In genomic region chr7:142373641-142374412, GRCm38 (mm10) we compare ENCODE assay signal across 9 mouse cellular contexts. TPM values are rescaled to one million over a fixed set of nuclear protein-coding genes. Genes with fewer than 3 reads are reported as not detected.
DNase-seq lines count a peak whose midpoint lies in the region; ATAC-seq lines count a peak whose summit lies in the region.
"Had no signal": no experiment of that assay in that cellular context is flagged by ENCODE, and none has a peak within 500 bp of the region (broad histone marks: within the 10 kb centered on the region; RNA-seq: fewer than 3 reads in every experiment).

Ifitm10 (minus strand) TSS chr7:142373753.

- peak within 1 kb of the TSS; percentile 56; the same call in 1 of the 2 replicates for H3K4me2 ChIP-seq in forebrain, embryonic 12.5 days
- H3K4me2 ChIP-seq in forebrain, embryonic 14.5 days (ENCODE audit: low read length), result no peak within 1 kb of the TSS
- H3K4me2 ChIP-seq in midbrain, embryonic 11.5 days, result no peak within 1 kb of the TSS
- peak within 1 kb of the TSS; percentile 73 for H3K4me2 ChIP-seq in midbrain, embryonic 16.5 days (ENCODE audit: low read length)

- H3K4me1 ChIP-seq in forebrain, embryonic 12.5 days, result peaks cover 13% of the 10 kb centered on the region
- H3K4me1 ChIP-seq in forebrain, embryonic 14.5 days (ENCODE audit: control insufficient read depth, insufficient read depth, low read length), result no peaks in the 10 kb centered on the region
- H3K4me1 ChIP-seq in midbrain, embryonic 10.5 days, result peaks cover 15% of the 10 kb centered on the region
- peaks cover 8% of the 10 kb centered on the region; the same call in 1 of the 2 replicates for H3K4me1 ChIP-seq in midbrain, embryonic 11.5 days (ENCODE audit: control insufficient read depth, insufficient read depth, low read length)
- peaks cover 3% of the 10 kb centered on the region; the same call in 1 of the 2 replicates for H3K4me1 ChIP-seq in midbrain, embryonic 16.5 days (ENCODE audit: control insufficient read depth, insufficient read depth, low read length)

- WGBS in forebrain, embryonic 12.5 days, result 69% methylated on average over 8 of the region's 8 CpGs
- 65% methylated on average over 8 of the region's 8 CpGs for WGBS in forebrain, embryonic 14.5 days
- 72% methylated on average over 8 of the region's 8 CpGs for WGBS in midbrain, embryonic 10.5 days
- 74% methylated on average over 8 of the region's 8 CpGs for WGBS in midbrain, embryonic 11.5 days
- 74% methylated on average over 8 of the region's 8 CpGs for WGBS in midbrain, embryonic 16.5 days

- H3K9ac ChIP-seq in forebrain, embryonic 12.5 days, result no peak within 1 kb of the TSS
- no peak within 1 kb of the TSS for H3K9ac ChIP-seq in forebrain, embryonic 14.5 days (ENCODE audit: low read length)
- no peak within 1 kb of the TSS for H3K9ac ChIP-seq in midbrain, embryonic 11.5 days (ENCODE audit: low read length)
- H3K9ac ChIP-seq in midbrain, embryonic 16.5 days (ENCODE audit: low read depth, low read length), result no peak within 1 kb of the TSS

- peaks cover 55% of the 10 kb centered on the region for H3K27me3 ChIP-seq in forebrain, embryonic 12.5 days
- H3K27me3 ChIP-seq in forebrain, embryonic 14.5 days (replicated peaks; ENCODE audit: control insufficient read depth, insufficient read depth, low read length), result peaks cover 28% of the 10 kb centered on the region
- H3K27me3 ChIP-seq in midbrain, embryonic 10.5 days (ENCODE audit: low read depth, poor library complexity, severe bottlenecking), result peaks cover 55% of the 10 kb centered on the region
- peaks cover 23% of the 10 kb centered on the region for H3K27me3 ChIP-seq in midbrain, embryonic 11.5 days (ENCODE audit: control insufficient read depth, insufficient read depth, low read length)
- H3K27me3 ChIP-seq in midbrain, embryonic 16.5 days (ENCODE audit: control insufficient read depth, insufficient read depth, low read depth, low read length), result peaks cover 28% of the 10 kb centered on the region

- no peak for ATAC-seq in forebrain, embryonic 12.5 days (ENCODE audit: low FRiP score)
- ATAC-seq in forebrain, embryonic 14.5 days, result no peak
- ATAC-seq in midbrain, embryonic 11.5 days (ENCODE audit: low FRiP score), result no peak
- no peak for ATAC-seq in midbrain, embryonic 16.5 days

- H3K4me3 ChIP-seq in forebrain, embryonic 12.5 days (replicated peaks), result no peak within 1 kb of the TSS
- no peak within 1 kb of the TSS for H3K4me3 ChIP-seq in forebrain, embryonic 14.5 days (ENCODE audit: low read depth, low read length)
- H3K4me3 ChIP-seq in midbrain, embryonic 10.5 days, result peak within 1 kb of the TSS; percentile 55; the same call in 1 of the 2 replicates
- no peak within 1 kb of the TSS for H3K4me3 ChIP-seq in midbrain, embryonic 11.5 days (ENCODE audit: low read depth, low read length)
- H3K4me3 ChIP-seq in midbrain, embryonic 16.5 days (ENCODE audit: low read depth, low read length), result peak within 1 kb of the TSS; percentile 44; the same call in 1 of the 2 replicates

- H3K9me3 ChIP-seq in forebrain, embryonic 12.5 days, result no peaks in the 10 kb centered on the region
- no peaks in the 10 kb centered on the region for H3K9me3 ChIP-seq in forebrain, embryonic 14.5 days (replicated peaks; ENCODE audit: control insufficient read depth, low read length)
- H3K9me3 ChIP-seq in midbrain, embryonic 10.5 days (replicated peaks), result no peaks in the 10 kb centered on the region
- H3K9me3 ChIP-seq in midbrain, embryonic 11.5 days (ENCODE audit: control insufficient read depth, low read length), result no peaks in the 10 kb centered on the region
- H3K9me3 ChIP-seq in midbrain, embryonic 16.5 days (replicated peaks; ENCODE audit: control insufficient read depth, low read length, poor library complexity, severe bottlenecking), result no peaks in the 10 kb centered on the region

- DNase-seq in forebrain, embryonic 14.5 days (ENCODE audit: low spot score), result no peak
- DNase-seq in midbrain, embryonic 10.5 days (ENCODE audit: low spot score), result no peak
- no peak for DNase-seq in midbrain, embryonic 11.5 days (ENCODE audit: low spot score, missing footprints)
- DNase-seq in kidney, postnatal 10 days, result peak; percentile 31
- no peak for DNase-seq in ovary, postnatal 14 days (ENCODE audit: low spot score)
- DNase-seq in gastrocnemius, postnatal 25 days, result no peak

- peaks cover 31% of the 10 kb centered on the region for H3K36me3 ChIP-seq in forebrain, embryonic 12.5 days (replicated peaks)
- peaks cover 31% of the 10 kb centered on the region for H3K36me3 ChIP-seq in forebrain, embryonic 14.5 days (ENCODE audit: control insufficient read depth, insufficient read depth, low read length)
- H3K36me3 ChIP-seq in midbrain, embryonic 10.5 days, result peaks cover 38% of the 10 kb centered on the region
- peaks cover 7% of the 10 kb centered on the region; the same call in 1 of the 2 replicates for H3K36me3 ChIP-seq in midbrain, embryonic 11.5 days (ENCODE audit: control insufficient read depth, insufficient read depth, low read length)
- peaks cover 26% of the 10 kb centered on the region for H3K36me3 ChIP-seq in midbrain, embryonic 16.5 days (ENCODE audit: control insufficient read depth, insufficient read depth, low read length)

- no peak within 1 kb of the TSS for H3K27ac ChIP-seq in forebrain, embryonic 12.5 days
- no peak within 1 kb of the TSS for H3K27ac ChIP-seq in forebrain, embryonic 14.5 days (ENCODE audit: low read depth, low read length)
- no peak within 1 kb of the TSS for H3K27ac ChIP-seq in midbrain, embryonic 10.5 days (replicated peaks)
- no peak within 1 kb of the TSS for H3K27ac ChIP-seq in midbrain, embryonic 11.5 days (ENCODE audit: low read depth, low read length)
- no peak within 1 kb of the TSS for H3K27ac ChIP-seq in midbrain, embryonic 16.5 days (ENCODE audit: low read length)

RNA-seq across cellular contexts. Expression of gene Ifitm10, which starts in this region (rescaled TPM):
- 0.34 and 0.45 TPM in 2 replicates for polyA plus RNA-seq in forebrain, embryonic 12.5 days (2016; fragmentation: Nextera tagmentation; extraction: Ambion mirVana)
- 1.9 and 3.4 TPM in 2 replicates for polyA plus RNA-seq in forebrain, embryonic 14.5 days (2014; fragmentation: Nextera tagmentation; extraction: Ambion mirVana)
- polyA plus RNA-seq in midbrain, embryonic 10.5 days (2016; fragmentation: Nextera tagmentation; extraction: Ambion mirVana), result 0.41 and 0.50 TPM in 2 replicates
- polyA plus RNA-seq in midbrain, embryonic 11.5 days (2014; fragmentation: Nextera tagmentation; extraction: Ambion mirVana), result 0.18 and 0.40 TPM in 2 replicates
- 11.3 and 14.1 TPM in 2 replicates for polyA plus RNA-seq in midbrain, embryonic 16.5 days (2015; fragmentation: Nextera tagmentation; extraction: Ambion mirVana)
- 1 to 10 TPM; 3.3 to 4.2 TPM for total RNA-seq in gastrocnemius, postnatal 25 days (2021)
- total RNA-seq: hematopoietic stem cell, adult 5-6 weeks had no signal

Comparison
In these comparisons a context has a peak if more than half of its experiments do, and no peak if none do; other contexts are left out.
1. H3K4me2 ChIP-seq: peak in forebrain, embryonic 12.5 days (single experiment) and midbrain, embryonic 16.5 days (single experiment); none in forebrain, embryonic 14.5 days (single experiment) and midbrain, embryonic 11.5 days (single experiment).
2. H3K4me3 ChIP-seq: peak in midbrain, embryonic 10.5 days (single experiment) and midbrain, embryonic 16.5 days (single experiment); none in forebrain, embryonic 12.5 days (single experiment), forebrain, embryonic 14.5 days (single experiment) and midbrain, embryonic 11.5 days (single experiment).